Mouse (Mus musculus) intestine, postnatal 0 days (tissue): ENCODE measurements at regions not wholly inside any gene's neighbourhood (a gene's known extent, or its start where the extent isn't known, plus 50 kb on each side); places are given as distances from the start of the nearest gene placed in this dataset.

Experiments used
- ATAC-seq: fragments of 200-750 bp; cut with Nextera tagmentation; 2 replicates; pipeline ENCODE4 v1.8.0; 2017; ENCODE audit warnings: mild to moderate bottlenecking, moderate TSS enrichment, moderate library complexity
- H3K27ac ChIP-seq: fragments of 300-500 bp; sonication (generic); 2 replicates; pipeline ENCODE4 v1.5.1; 2014; ENCODE audit warnings: mild to moderate bottlenecking, low read depth, low read length, moderate library complexity
- H3K27me3 ChIP-seq: fragments of 300-500 bp; sonication (generic); replicated peaks from 2 replicates; pipeline ENCODE4 v1.6.1; 2014; ENCODE audit warnings: low read length, mixed read lengths; ENCODE audit not compliant: control insufficient read depth, insufficient read depth
- H3K36me3 ChIP-seq: fragments of 300-500 bp; sonication (generic); 2 replicates; pipeline ENCODE4 v1.6.1; 2014; ENCODE audit warnings: mild to moderate bottlenecking, moderate library complexity; ENCODE audit not compliant: control insufficient read depth, insufficient read depth
- H3K4me1 ChIP-seq: fragments of 300-500 bp; sonication (generic); replicated peaks from 2 replicates; pipeline ENCODE4 v1.6.1; 2014; ENCODE audit warnings: antibody characterized with exemption, low read length, mixed read lengths; ENCODE audit not compliant: control insufficient read depth, insufficient read depth
- H3K4me2 ChIP-seq: fragments of 300-500 bp; sonication (generic); replicated peaks from 2 replicates; pipeline ENCODE4 v1.6.1; 2014; ENCODE audit warnings: low read depth, mild to moderate bottlenecking, moderate library complexity
- H3K4me3 ChIP-seq: fragments of 300-500 bp; sonication (generic); 2 replicates; pipeline ENCODE4 v1.5.1; 2014; ENCODE audit warnings: low read depth, low read length
- H3K9ac ChIP-seq: fragments of 300-500 bp; sonication (generic); 2 replicates; pipeline ENCODE4 v1.6.1; 2014; ENCODE audit warnings: mild to moderate bottlenecking, low read depth, low read length
- H3K9me3 ChIP-seq: fragments of 300-500 bp; sonication (generic); 2 replicates; pipeline ENCODE4 v1.6.1; 2016; ENCODE audit warnings: mixed run types; ENCODE audit not compliant: control insufficient read depth
- CTCF ChIP-seq: sonication (generic); IDR thresholded peaks from 2 replicates; pipeline ENCODE4 v1.5.1; 2016; ENCODE audit warnings: low read depth, mild to moderate bottlenecking, control low read depth, antibody characterized with exemption, moderate library complexity
- WGBS: fragments of 180-500 bp; shearing (Covaris S2); extraction: QIAGEN DNeasy Blood & Tissue Kit; methylation state at CpG from one replicate; pipeline ENCODE4 v1.1.7; 2014; 5-methylcytosine and 5-hydroxymethylcytosine counted together

- Histone ChIP-seq H3K4me2 (no peak overlapping the region), H3K27ac (no peak overlapping the region), H3K4me1 (no peaks in the 10 kb centered on the region), H3K27me3 (no peaks in the 10 kb centered on the region), H3K4me3 (no peak overlapping the region), H3K9ac (no peak overlapping the region), H3K36me3 (no peaks in the 10 kb centered on the region), H3K9me3 (no peaks in the 10 kb centered on the region)
- no peak for ATAC-seq
- WGBS: 32% methylated on average over 9 of the region's 9 CpGs
- no peak for TF ChIP-seq CTCF
Measured at GRCm38 (mm10) chr16:76216184-76216583, 157.4 kb downstream of the Nrip1 start.

- Histone ChIP-seq H3K27me3 (no peaks in the 10 kb centered on the region), H3K4me1 (no peaks in the 10 kb centered on the region), H3K4me2 (no peak overlapping the region), H3K4me3 (no peak overlapping the region), H3K9me3 (no peaks in the 10 kb centered on the region), H3K36me3 (no peaks in the 10 kb centered on the region), H3K27ac (no peak overlapping the region), H3K9ac (no peak overlapping the region)
- ATAC-seq: no peak
- TF ChIP-seq CTCF: no peak
- WGBS: 79% methylated on average over 5 of the region's 5 CpGs
Measured at GRCm38 (mm10) chr16:76215558-76215957, 158.1 kb downstream of the Nrip1 start.

- Histone ChIP-seq H3K36me3 (no peaks in the 10 kb centered on the region), H3K27ac (peak overlapping the region; percentile 80), H3K4me2 (no peak overlapping the region; the same call in 1 of the 2 replicates), H3K4me1 (no peaks in the 10 kb centered on the region), H3K9ac (0 out of 2 replicates have a peak overlapping the region, but pooled peaks have one; percentile 4), H3K9me3 (no peaks in the 10 kb centered on the region), H3K27me3 (no peaks in the 10 kb centered on the region), H3K4me3 (no peak overlapping the region)
- whole genome bisulfite sequencing: 17% methylated on average over 11 of the region's 11 CpGs
- ATAC-seq: peak; percentile 95
- TF ChIP-seq CTCF: peak; percentile 75
Measured at GRCm38 (mm10) chr16:76201773-76202571, 171.7 kb downstream of the Nrip1 start.

- no peaks in the 10 kb centered on the region for H3K9me3 ChIP-seq
- H3K4me3 ChIP-seq: no peak overlapping the region
- H3K27ac ChIP-seq: peak overlapping the region; percentile 70
- H3K9ac ChIP-seq: no peak overlapping the region
- H3K36me3 ChIP-seq: no peaks in the 10 kb centered on the region
- WGBS: 43% methylated on average over 9 of the region's 9 CpGs
- no peaks in the 10 kb centered on the region for H3K27me3 ChIP-seq
- H3K4me1 ChIP-seq: no peaks in the 10 kb centered on the region
- TF ChIP-seq CTCF: no peak
- H3K4me2 ChIP-seq: 0 out of 2 replicates have a peak overlapping the region, but pooled peaks have one; percentile 21
- ATAC-seq: no peak
Measured at GRCm38 (mm10) chr16:76200801-76201728, 172.6 kb downstream of the Nrip1 start.

GRCm38 (mm10) chr16:76200268-76200667 is 173.4 kb downstream of the Nrip1 start:
- Histone ChIP-seq H3K4me2 (no peak overlapping the region), H3K27ac (no peak overlapping the region), H3K27me3 (no peaks in the 10 kb centered on the region), H3K4me3 (no peak overlapping the region), H3K36me3 (no peaks in the 10 kb centered on the region), H3K4me1 (no peaks in the 10 kb centered on the region), H3K9me3 (no peaks in the 10 kb centered on the region), H3K9ac (no peak overlapping the region)
- 69% methylated on average over 3 of the region's 3 CpGs for WGBS
- peak; percentile 59 for TF ChIP-seq CTCF
- no peak for ATAC-seq

GRCm38 (mm10) chr16:76199006-76199405 is 174.6 kb downstream of the Nrip1 start:
- TF ChIP-seq CTCF: no peak

More at GRCm38 (mm10) chr16:76199006-76199405, 174.6 kb downstream of the Nrip1 start:
- H3K36me3 ChIP-seq: no peaks in the 10 kb centered on the region
- H3K27ac ChIP-seq: no peak overlapping the region
- no peaks in the 10 kb centered on the region for H3K9me3 ChIP-seq
- H3K27me3 ChIP-seq: no peaks in the 10 kb centered on the region
- H3K9ac ChIP-seq: no peak overlapping the region
- H3K4me2 ChIP-seq: no peak overlapping the region
- no peak for ATAC-seq
- WGBS: 92% methylated on average over 3 of the region's 3 CpGs
- no peak overlapping the region for H3K4me3 ChIP-seq
- no peaks in the 10 kb centered on the region for H3K4me1 ChIP-seq
